Mouse (Mus musculus): ENCODE data around the gene Tmc4.

The Tmc4 gene

GRCm38 (mm10) chr7:3692987-3693808 is 15.8 kb upstream of the Tmc4 start, which contains the start of gene Mboat7:
TSS of gene Mboat7 (minus strand) at chr7:3693523.
- DNase-seq (ENCODE audit: low read depth in 1 of 2, low spot score in 2 of 2), result peak; percentile 89 to 95

GRCm38 (mm10) chr7:3692382-3692986 is 15.1 kb upstream of the Tmc4 start, which contains the start of gene Tsen34:
TSS of gene Tsen34 (plus strand) at chr7:3692863.
- DNase-seq (ENCODE audit: low read depth in 1 of 2, low spot score in 2 of 2), result no peak

DNA sequence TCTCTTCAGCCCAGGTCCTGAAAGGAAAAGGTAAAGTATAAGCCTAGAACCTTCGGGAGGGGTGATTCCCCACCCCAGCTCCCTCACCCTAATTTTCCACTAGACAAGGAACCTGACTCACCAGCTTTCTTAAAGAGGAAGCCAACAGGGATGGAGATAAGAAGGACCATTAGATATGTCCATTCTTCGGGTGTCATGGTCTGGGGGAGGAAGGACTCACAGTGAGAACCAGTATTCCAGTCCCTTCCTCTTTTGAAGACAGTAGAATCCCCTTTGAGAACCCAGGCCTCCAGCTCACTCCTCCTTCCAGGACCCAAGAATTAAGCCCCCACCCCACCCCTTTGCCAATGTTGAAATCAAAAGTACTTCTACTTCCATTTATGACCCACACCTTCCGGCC is 14.6 kb upstream of the Tmc4 start:
- DNase-seq (ENCODE audit: low read depth in 1 of 2, low spot score in 2 of 2), result no peak

- no peak for DNase-seq (ENCODE audit: low read depth in 1 of 2, low spot score in 2 of 2)
These were observed 8.2 kb upstream of the Tmc4 start for GRCm38 (mm10) chr7:3685400-3686187.

GRCm38 (mm10) chr7:3684698-3685097 is 7.3 kb upstream of the Tmc4 start:
- DNase-seq (ENCODE audit: low read depth in 1 of 2, low spot score in 2 of 2), result no peak

- no peak for DNase-seq (ENCODE audit: low read depth in 1 of 2, low spot score in 2 of 2)
These were observed 6.7 kb upstream of the Tmc4 start for GRCm38 (mm10) chr7:3683908-3684550.

GRCm38 (mm10) chr7:3676371-3676770 is 982 bp downstream of the Tmc4 start:
- DNase-seq (ENCODE audit: low read depth in 1 of 2, low spot score in 2 of 2), result no peak

- DNase-seq (ENCODE audit: low read depth in 1 of 2, low spot score in 2 of 2), result no peak
These were observed 2.2 kb downstream of the Tmc4 start for GRCm38 (mm10) chr7:3675228-3675548.

DNA sequence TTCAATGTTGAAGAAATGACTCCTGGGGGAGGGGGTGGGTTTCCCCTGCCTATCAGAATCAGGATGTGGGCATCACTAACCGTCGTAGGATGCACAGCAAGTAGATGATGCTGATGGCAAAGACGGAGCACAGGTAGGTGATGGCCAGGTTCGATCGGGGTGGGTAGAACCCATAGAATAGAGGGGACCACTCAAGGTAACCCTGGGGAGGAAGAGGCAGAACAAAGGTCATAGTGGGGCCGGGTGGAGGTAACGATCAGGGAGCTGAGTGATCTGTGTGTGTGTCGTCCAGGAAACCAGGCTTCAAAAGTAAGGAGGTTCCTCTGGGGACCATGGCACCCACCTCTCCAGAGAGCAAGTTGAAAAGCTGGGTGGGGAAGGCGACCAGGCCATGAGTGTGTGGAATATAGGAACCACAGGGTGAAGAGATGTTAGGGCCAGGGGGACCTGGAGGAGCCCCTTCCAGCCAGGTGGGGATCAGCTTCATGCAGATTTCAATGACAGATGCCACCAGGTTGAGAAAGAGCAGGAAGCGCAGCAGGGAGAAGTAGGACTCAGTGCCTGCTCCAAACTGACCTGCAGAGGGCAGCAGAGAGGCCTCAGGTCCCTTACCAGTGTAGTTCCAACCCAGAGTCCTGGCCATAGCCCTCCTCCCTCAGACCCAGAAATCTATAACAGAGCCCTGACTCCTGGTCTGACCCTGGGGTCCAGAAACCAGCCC is 2.7 kb downstream of the Tmc4 start:
- DNase-seq (ENCODE audit: low read depth in 1 of 2, low spot score in 2 of 2), result peak; percentile 52 to 65

DNA sequence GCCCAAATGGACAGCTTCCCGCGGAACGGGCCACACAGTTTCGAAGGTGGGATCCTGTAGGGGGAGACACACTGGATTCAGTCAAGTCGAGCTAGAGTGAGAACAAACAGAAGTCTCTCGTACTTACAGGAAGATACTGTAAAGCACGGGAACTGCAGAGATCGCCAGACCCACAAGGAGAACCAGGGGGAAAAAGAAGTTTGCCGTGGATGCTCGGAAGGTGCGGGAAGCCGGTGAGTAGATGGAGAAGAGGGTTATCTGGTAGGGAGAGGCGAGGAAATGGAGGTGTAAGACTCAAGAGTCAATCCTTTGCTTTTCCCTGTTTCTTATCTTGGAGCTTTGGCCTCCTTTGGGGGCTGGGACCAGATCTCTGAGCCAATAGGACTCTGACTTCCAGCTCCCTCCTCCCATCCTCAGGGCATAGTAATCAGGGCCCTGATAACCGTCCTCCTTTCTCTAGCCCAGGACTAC is 10.4 kb downstream of the Tmc4 start:
- no peak for DNase-seq (ENCODE audit: low read depth in 1 of 2, low spot score in 2 of 2)

DNA sequence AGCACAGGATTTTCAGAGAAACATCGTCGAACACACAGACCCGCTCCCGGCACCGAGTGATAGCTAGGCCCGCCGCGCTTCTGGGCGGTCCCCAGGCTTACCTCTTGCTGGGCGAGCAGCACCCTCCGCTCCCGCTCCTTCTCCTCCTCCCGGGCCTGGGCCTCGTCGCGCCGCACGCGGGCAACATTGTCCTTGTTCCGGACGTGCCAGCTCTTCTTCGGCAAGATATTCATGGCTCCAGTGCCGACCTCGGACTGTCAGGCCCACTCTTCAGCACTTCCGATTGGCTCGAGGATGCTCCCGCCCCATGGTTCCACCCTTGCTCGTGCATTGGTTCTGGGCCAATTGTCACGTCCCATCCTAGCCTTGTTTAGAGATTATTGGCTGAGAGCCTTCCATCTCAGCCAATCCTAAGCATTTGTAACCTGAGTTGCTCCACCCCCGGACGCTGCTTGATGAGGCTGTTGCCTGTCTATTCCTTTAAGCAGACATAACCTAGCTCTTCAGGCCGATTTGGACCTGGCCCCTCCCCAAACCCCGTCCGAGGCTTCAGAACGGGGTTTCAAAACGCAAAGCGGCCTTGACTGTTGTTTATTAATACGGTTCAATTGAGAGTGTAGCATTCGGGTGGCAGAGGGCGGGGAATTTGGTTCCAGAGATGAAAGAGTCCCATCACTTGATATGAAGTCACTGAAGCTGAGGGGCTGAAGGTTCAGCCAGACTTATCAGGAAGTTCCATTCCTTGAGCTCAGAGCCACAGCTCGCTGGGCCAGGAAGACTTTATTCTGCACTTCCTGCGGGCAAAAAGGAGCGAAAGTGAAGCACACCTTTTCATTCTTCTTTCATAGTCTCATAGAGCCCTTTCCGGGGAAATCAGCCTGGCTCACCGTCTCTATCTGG is 11.9 kb downstream of the Tmc4 start, which contains the start of gene Leng1:
Leng1 (minus strand) TSS at position 626 of the 900 bp plus-strand sequence.
- peak; percentile 89 to 92 for DNase-seq (ENCODE audit: low read depth in 1 of 2, low spot score in 2 of 2)

DNA sequence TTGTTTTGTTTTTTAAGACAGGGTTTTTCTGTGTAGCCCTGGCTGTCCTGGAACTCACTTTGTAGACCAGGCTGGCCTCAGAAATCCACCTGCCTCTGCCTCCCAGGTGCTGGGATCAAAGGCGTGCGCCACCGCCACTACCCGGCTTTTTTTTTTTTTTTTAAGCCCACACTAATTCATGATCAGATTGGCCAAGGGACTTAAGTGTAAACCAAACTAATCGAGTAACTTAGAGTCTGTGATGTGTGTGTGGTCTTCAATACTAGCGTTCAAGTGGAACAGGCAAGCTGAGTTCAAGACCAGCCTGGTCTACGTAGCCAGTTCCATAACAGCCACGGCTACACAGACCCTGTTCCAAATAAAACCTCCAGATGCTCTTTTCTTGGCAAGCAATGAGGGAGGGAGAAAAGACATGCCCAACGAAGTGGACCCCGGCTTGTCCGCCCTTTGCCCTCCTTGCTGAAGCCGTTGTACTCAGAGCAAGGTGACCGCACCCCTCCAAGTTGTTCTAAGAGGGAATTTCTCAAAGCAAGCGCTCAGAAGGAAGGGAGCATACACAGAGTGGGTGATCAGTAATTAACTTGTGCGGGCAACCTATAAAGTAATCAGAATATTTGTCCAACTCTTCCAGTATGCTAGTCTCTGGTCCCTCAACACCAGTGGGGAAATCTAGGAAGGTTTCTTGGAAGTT is 12.7 kb downstream of the Tmc4 start:
- no peak for DNase-seq (ENCODE audit: low read depth in 1 of 2, low spot score in 2 of 2)

GRCm38 (mm10) chr7:3658578-3658977 is 18.8 kb downstream of the Tmc4 start:
- DNase-seq (ENCODE audit: low read depth in 1 of 2, low spot score in 2 of 2), result no peak

DNA sequence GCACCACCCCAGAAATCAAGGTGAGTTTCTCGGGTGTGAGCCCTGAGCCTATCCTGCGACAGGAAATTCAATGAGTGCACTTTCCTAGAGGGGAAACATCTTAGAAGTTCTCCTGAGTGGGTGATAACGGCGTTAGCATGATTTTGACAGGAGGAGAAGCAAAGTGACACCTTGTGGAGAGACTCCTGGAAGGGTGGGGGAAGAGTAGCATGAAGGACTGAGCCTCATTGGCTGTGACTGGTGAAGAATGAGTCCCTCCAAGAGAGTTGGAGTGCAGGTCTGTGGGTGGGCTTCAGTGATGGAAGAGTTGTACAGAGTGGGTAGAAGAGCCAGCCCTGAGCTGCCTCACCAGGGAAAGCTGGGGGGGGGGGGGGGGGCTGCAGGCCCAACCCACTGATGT is 20.4 kb downstream of the Tmc4 start:
- DNase-seq (ENCODE audit: low read depth in 1 of 2, low spot score in 2 of 2), result no peak

- DNase-seq (ENCODE audit: low read depth in 1 of 2, low spot score in 2 of 2), result no peak
These were observed 30.7 kb downstream of the Tmc4 start for GRCm38 (mm10) chr7:3646641-3647040.

DNA sequence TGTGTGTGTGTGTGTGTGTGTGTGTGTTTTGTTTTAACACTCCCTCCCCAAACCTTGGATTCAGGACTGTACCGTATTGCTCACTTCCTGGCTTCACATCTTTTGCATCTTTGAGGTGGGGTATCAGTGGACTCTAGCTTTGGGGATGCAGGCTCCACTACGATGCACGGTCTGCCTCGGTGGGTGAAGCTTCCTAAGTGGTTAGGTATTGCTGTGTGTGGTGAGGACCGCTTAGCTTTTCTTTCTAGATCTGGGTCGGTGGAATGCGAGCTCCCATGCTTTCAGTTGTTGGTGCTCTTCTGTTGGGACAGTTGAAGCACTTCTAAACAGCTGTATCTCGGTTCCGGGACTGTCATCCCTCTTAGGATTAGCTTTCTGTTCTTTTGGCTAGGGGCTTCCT is 31.2 kb downstream of the Tmc4 start:
- DNase-seq (ENCODE audit: low read depth in 1 of 2, low spot score in 2 of 2), result no peak

DNA sequence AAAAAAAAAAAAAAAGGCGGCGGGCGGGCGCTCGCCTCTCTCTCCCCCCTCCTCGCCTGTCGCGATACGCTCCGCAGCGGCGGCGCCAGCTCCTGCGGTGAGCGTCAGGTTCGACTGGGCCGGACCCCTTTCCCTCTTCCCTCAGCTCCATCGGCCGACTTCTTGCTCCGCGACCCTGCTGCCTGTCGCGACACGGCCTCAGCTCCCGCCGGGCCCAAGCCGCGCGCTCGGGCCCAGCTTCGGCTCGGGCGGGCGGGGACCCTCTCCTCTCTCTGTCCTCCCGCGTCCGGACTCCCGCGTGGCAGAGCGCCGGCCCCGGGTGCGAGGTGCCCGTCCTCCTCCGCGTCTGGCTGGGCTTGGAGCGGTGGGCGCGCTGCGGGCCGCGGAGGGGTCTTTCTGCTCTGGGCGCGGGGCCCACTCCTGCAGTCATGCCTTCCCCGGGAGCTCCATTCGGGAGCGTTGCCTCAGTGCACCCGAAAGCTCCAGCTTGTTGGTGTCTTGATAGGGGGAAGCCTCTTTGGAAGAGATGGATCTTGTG is 31.8 kb downstream of the Tmc4 start:
- DNase-seq (ENCODE audit: low read depth in 1 of 2, low spot score in 2 of 2), result no peak

GRCm38 (mm10) chr7:3644672-3645487 is 32.5 kb downstream of the Tmc4 start, which contains the start of gene Cnot3:
TSS of gene Cnot3 (plus strand) at chr7:3645268.
- DNase-seq (ENCODE audit: low read depth in 1 of 2, low spot score in 2 of 2), result peak; percentile 97 to 98
